Mouse (Mus musculus) midbrain, embryonic 14.5 days (tissue): ENCODE results near the gene Scmh1. TPM values are rescaled to one million over a fixed set of nuclear protein-coding genes. Genes with fewer than 3 reads are reported as not detected.

Experiments used
- ATAC-seq: fragments of 200-750 bp; cut with Nextera tagmentation; 2 replicates; pipeline ENCODE4 v1.8.0; 2017; ENCODE audit warnings: moderate number of reproducible peaks, moderate library complexity; ENCODE audit not compliant: low FRiP score, low TSS enrichment
- DNase-seq: peaks from one replicate; pipeline ENCODE4 v3.0.0-alpha.2; 2015
- H3K27ac ChIP-seq: fragments of 300-500 bp; sonication (generic); replicated peaks from 2 replicates; pipeline ENCODE4 v1.5.1; 2014; ENCODE audit warnings: mild to moderate bottlenecking, low read depth, low read length, moderate library complexity
- H3K27me3 ChIP-seq: fragments of 300-500 bp; sonication (generic); 2 replicates; pipeline ENCODE4 v1.6.1; 2014; ENCODE audit warnings: low read length, control low read depth, mixed read lengths; ENCODE audit not compliant: control insufficient read depth, insufficient read depth
- H3K36me3 ChIP-seq: fragments of 300-500 bp; sonication (generic); 2 replicates; pipeline ENCODE4 v1.6.1; 2014; ENCODE audit warnings: low read length, control low read depth; ENCODE audit not compliant: control insufficient read depth, insufficient read depth
- H3K4me1 ChIP-seq: fragments of 300-500 bp; sonication (generic); 2 replicates; pipeline ENCODE4 v1.6.1; 2014; ENCODE audit warnings: mild to moderate bottlenecking, antibody characterized with exemption, low read length, control low read depth; ENCODE audit not compliant: control insufficient read depth, insufficient read depth
- H3K4me2 ChIP-seq: fragments of 300-500 bp; sonication (generic); 2 replicates; pipeline ENCODE4 v1.6.1; 2014; ENCODE audit warnings: mild to moderate bottlenecking, low read length, moderate library complexity
- H3K4me3 ChIP-seq: fragments of 300-500 bp; sonication (generic); replicated peaks from 2 replicates; pipeline ENCODE4 v1.5.1; 2014; ENCODE audit warnings: low read depth, low read length
- H3K9ac ChIP-seq: fragments of 300-500 bp; sonication (generic); replicated peaks from 2 replicates; pipeline ENCODE4 v1.6.1; 2014; ENCODE audit warnings: mild to moderate bottlenecking, low read length, moderate library complexity
- H3K9me3 ChIP-seq: fragments of 300-500 bp; sonication (generic); 2 replicates; pipeline ENCODE4 v1.6.1; 2016; ENCODE audit warnings: low read length, control low read depth, mixed read lengths; ENCODE audit not compliant: control insufficient read depth
- WGBS: fragments of 180-500 bp; shearing (Covaris S2); extraction: QIAGEN DNeasy Blood & Tissue Kit; methylation state at CpG from one replicate; pipeline ENCODE4 v1.1.7; 2014; 5-methylcytosine and 5-hydroxymethylcytosine counted together
- polyA plus RNA-seq: library from polyadenylated mRNA; unstranded; fragments of >200 nt; fragmentation: Nextera tagmentation; extraction: Ambion mirVana; gene quantifications from 2 replicates; pipeline ENCODE4 v1.2.1, GENCODE M21; 2014

Scmh1 gene
- polyA plus RNA-seq, 1 experiment from 2014 or later: 83.4 TPM

GRCm38 (mm10) chr4:120516491-120516890 lies 111.4 kb downstream of the Scmh1 start:
- no peak for ATAC-seq
- Histone ChIP-seq H3K9me3 (no peaks in the 10 kb centered on the region), H3K4me3 (no peak overlapping the region), H3K4me2 (no peak overlapping the region), H3K36me3 (peaks cover 55% of the 10 kb centered on the region), H3K4me1 (no peaks in the 10 kb centered on the region), H3K27ac (no peak overlapping the region), H3K27me3 (no peaks in the 10 kb centered on the region), H3K9ac (no peak overlapping the region)
- 97% methylated on average over 7 of the region's 7 CpGs for WGBS
- no peak for DNase-seq

GRCm38 (mm10) chr4:120516907-120517306 lies 111.8 kb downstream of the Scmh1 start:
- Histone ChIP-seq H3K4me3 (no peak overlapping the region), H3K27ac (no peak overlapping the region), H3K9me3 (no peaks in the 10 kb centered on the region), H3K4me2 (no peak overlapping the region), H3K36me3 (peaks cover 57% of the 10 kb centered on the region), H3K9ac (no peak overlapping the region), H3K4me1 (no peaks in the 10 kb centered on the region), H3K27me3 (no peaks in the 10 kb centered on the region)
- 92% methylated on average over 7 of the region's 7 CpGs for WGBS
- no peak for DNase-seq
- ATAC-seq: no peak

- Histone ChIP-seq H3K27me3 (no peaks in the 10 kb centered on the region), H3K4me1 (no peaks in the 10 kb centered on the region), H3K4me3 (no peak overlapping the region), H3K27ac (no peak overlapping the region), H3K36me3 (peaks cover 61% of the 10 kb centered on the region), H3K9me3 (no peaks in the 10 kb centered on the region), H3K9ac (no peak overlapping the region), H3K4me2 (no peak overlapping the region)
- WGBS: 87% methylated on average over 4 of the region's 4 CpGs
- DNase-seq (no peak), ATAC-seq (no peak)
Observed at GRCm38 (mm10) chr4:120517335-120517734, 112.3 kb downstream of the Scmh1 start.

GRCm38 (mm10) chr4:120521761-120522160 lies 116.7 kb downstream of the Scmh1 start:
- 81% methylated on average over 5 of the region's 5 CpGs for WGBS
- Histone ChIP-seq H3K36me3 (peaks cover 82% of the 10 kb centered on the region), H3K4me1 (no peaks in the 10 kb centered on the region), H3K4me2 (no peak overlapping the region), H3K27ac (no peak overlapping the region), H3K27me3 (no peaks in the 10 kb centered on the region), H3K9ac (no peak overlapping the region), H3K9me3 (no peaks in the 10 kb centered on the region), H3K4me3 (no peak overlapping the region)
- ATAC-seq (no peak), DNase-seq (no peak)

- Histone ChIP-seq H3K9me3 (no peaks in the 10 kb centered on the region), H3K9ac (no peak overlapping the region), H3K4me1 (no peaks in the 10 kb centered on the region), H3K4me3 (no peak overlapping the region), H3K36me3 (peaks cover 78% of the 10 kb centered on the region), H3K27ac (no peak overlapping the region), H3K27me3 (no peaks in the 10 kb centered on the region), H3K4me2 (no peak overlapping the region)
- 89% methylated on average over 4 of the region's 4 CpGs for WGBS
- ATAC-seq (no peak), DNase-seq (no peak)
Observed at GRCm38 (mm10) chr4:120522351-120522750, 117.3 kb downstream of the Scmh1 start.

GRCm38 (mm10) chr4:120523092-120523491 lies 118.0 kb downstream of the Scmh1 start:
- Histone ChIP-seq H3K9me3 (no peaks in the 10 kb centered on the region), H3K27ac (no peak overlapping the region), H3K36me3 (peaks cover 77% of the 10 kb centered on the region), H3K9ac (no peak overlapping the region), H3K27me3 (no peaks in the 10 kb centered on the region), H3K4me3 (no peak overlapping the region), H3K4me1 (no peaks in the 10 kb centered on the region), H3K4me2 (no peak overlapping the region)
- DNase-seq (no peak), ATAC-seq (no peak)
- WGBS: over 99% methylated on average over 3 of the region's 3 CpGs

- ATAC-seq (no peak), DNase-seq (no peak)
- Histone ChIP-seq H3K9me3 (no peaks in the 10 kb centered on the region), H3K9ac (no peak overlapping the region), H3K27me3 (no peaks in the 10 kb centered on the region), H3K36me3 (peaks cover 83% of the 10 kb centered on the region), H3K4me3 (no peak overlapping the region), H3K27ac (no peak overlapping the region), H3K4me2 (no peak overlapping the region), H3K4me1 (no peaks in the 10 kb centered on the region)
- 79% methylated on average over 9 of the region's 9 CpGs for WGBS
Observed at GRCm38 (mm10) chr4:120528171-120528570, 123.1 kb downstream of the Scmh1 start.

GRCm38 (mm10) chr4:120531986-120532385 lies 126.9 kb downstream of the Scmh1 start, which contains the start of gene Slfnl1:
TSS of gene Slfnl1 (plus strand) at chr4:120532231.
- H3K9me3 ChIP-seq: no peaks in the 10 kb centered on the region
- no peaks in the 10 kb centered on the region for H3K4me1 ChIP-seq
- H3K27ac ChIP-seq: no peak within 1 kb of the TSS
- H3K27me3 ChIP-seq: no peaks in the 10 kb centered on the region
- ATAC-seq: no peak
- no peak within 1 kb of the TSS for H3K4me3 ChIP-seq
- no peak for DNase-seq
- H3K4me2 ChIP-seq: no peak within 1 kb of the TSS
- peaks cover 58% of the 10 kb centered on the region for H3K36me3 ChIP-seq
- 89% methylated on average over 6 of the region's 6 CpGs for WGBS
- no peak within 1 kb of the TSS for H3K9ac ChIP-seq

- DNase-seq: no peak
- peaks cover 67% of the 10 kb centered on the region for H3K36me3 ChIP-seq
- WGBS: 92% methylated on average over 10 of the region's 10 CpGs
- no peak overlapping the region for H3K9ac ChIP-seq
- no peak overlapping the region for H3K4me3 ChIP-seq
- H3K9me3 ChIP-seq: no peaks in the 10 kb centered on the region
- no peak overlapping the region for H3K27ac ChIP-seq
- ATAC-seq: no peak
- no peak overlapping the region for H3K4me2 ChIP-seq
- H3K27me3 ChIP-seq: no peaks in the 10 kb centered on the region
- no peaks in the 10 kb centered on the region for H3K4me1 ChIP-seq
Observed at GRCm38 (mm10) chr4:120538664-120539063, 133.6 kb downstream of the Scmh1 start.
